Mouse (Mus musculus) MEL (cell line): ENCODE data around the gene Cth. TPM values are rescaled to one million over a fixed set of nuclear protein-coding genes. Genes with fewer than 3 reads are reported as not detected.
"Not testable (repeated sequence)": the region's sequence is repeated elsewhere in the genome, so short reads cannot be mapped to it uniquely, and the experiment has no call there.

ENCODE experiments used
- DNase-seq: peaks from one replicate; pipeline ENCODE4 v3.0.0; 2011; ENCODE audit warnings: low read depth, low spot score
- H3K27ac ChIP-seq: 2 replicates; pipeline ENCODE4 v1.5.1; 2012; ENCODE audit warnings: low read depth, mild to moderate bottlenecking, control low read depth, low read length, moderate library complexity; ENCODE audit not compliant: control insufficient read depth
- H3K27me3 ChIP-seq, 2 experiments: fragments of 150-350 bp in 1 of 2; sonication (generic) in 1 of 2; 2 replicates each; pipeline ENCODE4 v1.6.1; 2012; ENCODE audit warnings: low read length in 2 of 2, mild to moderate bottlenecking in 2 of 2, improper control_type of control experiment in 1 of 2, moderate library complexity in 1 of 2; ENCODE audit not compliant: insufficient read depth in 2 of 2, control insufficient read depth in 1 of 2
- H3K36me3 ChIP-seq, 2 experiments: 2 replicates each; pipeline ENCODE4 v1.6.1; 2012 to 2014; ENCODE audit warnings: low read length in 2 of 2, improper control_type of control experiment in 1 of 2, inconsistent platforms in 1 of 2, mild to moderate bottlenecking in 1 of 2; ENCODE audit not compliant: insufficient read depth in 2 of 2, control insufficient read depth in 1 of 2
- H3K4me1 ChIP-seq, 2 experiments: fragments of 150-350 bp in 1 of 2; sonication (generic) in 1 of 2; 2 replicates each; pipeline ENCODE4 v1.6.1; 2012; ENCODE audit warnings: low read length in 2 of 2, improper control_type of control experiment in 1 of 2, mild to moderate bottlenecking in 1 of 2; ENCODE audit not compliant: insufficient read depth in 2 of 2, control insufficient read depth in 1 of 2
- H3K4me3 ChIP-seq, 2 experiments: fragments of 150-350 bp in 1 of 2; sonication (generic) in 1 of 2; 2 replicates each; pipeline ENCODE4 v1.5.1; 2012; ENCODE audit warnings: low read depth in 2 of 2, low read length in 2 of 2, mild to moderate bottlenecking in 2 of 2, moderate library complexity in 2 of 2, control low read depth in 1 of 2, improper control_type of control experiment in 1 of 2; ENCODE audit not compliant: control insufficient read depth in 1 of 2, insufficient read depth in 1 of 2
- H3K79me2 ChIP-seq: 2 replicates; pipeline ENCODE4 v1.6.1; 2012; ENCODE audit warnings: mild to moderate bottlenecking, low read length, moderate library complexity; ENCODE audit not compliant: control insufficient read depth, poor library complexity, insufficient read depth
- H3K9ac ChIP-seq: 2 replicates; pipeline ENCODE4 v1.6.1; 2012; ENCODE audit warnings: low read depth, mild to moderate bottlenecking, control low read depth, low read length, moderate library complexity; ENCODE audit not compliant: control insufficient read depth, poor library complexity, severe bottlenecking
- H3K9me3 ChIP-seq: fragments of 150-350 bp; sonication (generic); replicated peaks from 2 replicates; pipeline ENCODE4 v1.6.1; 2012; ENCODE audit warnings: mild to moderate bottlenecking, low read length, improper control_type of control experiment, moderate library complexity; ENCODE audit not compliant: insufficient read depth
- BHLHE40 ChIP-seq: IDR thresholded peaks from 2 replicates; pipeline ENCODE4 v1.6.1; 2012; ENCODE audit warnings: low read depth, mild to moderate bottlenecking, inconsistent platforms, low read length, improper control_type of control experiment, borderline replicate concordance
- CTCF ChIP-seq, 3 experiments: IDR thresholded peaks in 2 of 3; conservative IDR thresholded peaks in 1 of 3; 2 replicates each; pipeline ENCODE4 v1.5.1; 2011 to 2012; ENCODE audit warnings: low read length in 3 of 3, low read depth in 2 of 3, mild to moderate bottlenecking in 2 of 3, improper control_type of control experiment in 1 of 3, inconsistent platforms in 1 of 3, mixed read lengths in 1 of 3, moderate library complexity in 1 of 3; ENCODE audit not compliant: control insufficient read depth in 1 of 3, insufficient read depth in 1 of 3, poor library complexity in 1 of 3, severe bottlenecking in 1 of 3
- E2F4 ChIP-seq: IDR thresholded peaks from 2 replicates; pipeline ENCODE4 v1.6.1; 2011; ENCODE audit warnings: low read depth, low read length, improper control_type of control experiment, borderline replicate concordance
- EP300 ChIP-seq, 2 experiments: IDR thresholded peaks; 2 replicates each; pipeline ENCODE4 v1.6.1; 2011; ENCODE audit warnings: improper control_type of control experiment in 2 of 2, low read length in 2 of 2, low read depth in 1 of 2, mild to moderate bottlenecking in 1 of 2
- ETS1 ChIP-seq: IDR thresholded peaks from 2 replicates; pipeline ENCODE4 v1.6.1; 2012; ENCODE audit warnings: low read depth, mild to moderate bottlenecking, inconsistent platforms, low read length, improper control_type of control experiment, moderate library complexity
- GATA1 ChIP-seq: IDR thresholded peaks from 2 replicates; pipeline ENCODE4 v1.6.1; 2011; ENCODE audit warnings: low read depth, low read length, improper control_type of control experiment
- KAT2A ChIP-seq: conservative IDR thresholded peaks from 2 replicates; pipeline ENCODE4 v1.6.1; 2012; ENCODE audit warnings: low read depth, low read length, improper control_type of control experiment, inconsistent platforms
- MAZ ChIP-seq: IDR thresholded peaks from 2 replicates; pipeline ENCODE4 v1.6.1; 2012; ENCODE audit warnings: low read depth, mild to moderate bottlenecking, inconsistent platforms, low read length, improper control_type of control experiment
- MEF2A ChIP-seq: IDR thresholded peaks from 2 replicates; pipeline ENCODE4 v1.6.1; 2014; ENCODE audit warnings: low read depth, mild to moderate bottlenecking, inconsistent platforms, low read length, improper control_type of control experiment; ENCODE audit not compliant: poor library complexity, insufficient replicate concordance, severe bottlenecking; ENCODE audit errors: extremely low read depth
- MXI1 ChIP-seq: IDR thresholded peaks from 2 replicates; pipeline ENCODE4 v1.6.1; 2011; ENCODE audit warnings: mild to moderate bottlenecking, low read depth, low read length, improper control_type of control experiment
- MYC ChIP-seq: IDR thresholded peaks from 2 replicates; pipeline ENCODE4 v1.6.1; 2011; ENCODE audit warnings: low read depth, mild to moderate bottlenecking, low read length, improper control_type of control experiment, moderate library complexity
- NRF1 ChIP-seq: IDR thresholded peaks from 2 replicates; pipeline ENCODE4 v1.6.1; 2014; ENCODE audit warnings: low read depth, mild to moderate bottlenecking, inconsistent platforms, low read length, improper control_type of control experiment, moderate library complexity; ENCODE audit not compliant: poor library complexity, insufficient read depth, severe bottlenecking
- POLR2AphosphoS5 ChIP-seq: IDR thresholded peaks from 2 replicates; pipeline ENCODE4 v1.6.1; 2012; ENCODE audit warnings: low read depth, borderline replicate concordance, mild to moderate bottlenecking, inconsistent platforms, low read length, moderate library complexity, mixed read lengths
- SIN3A ChIP-seq: IDR thresholded peaks from 2 replicates; pipeline ENCODE4 v1.6.1; 2012; ENCODE audit warnings: low read length, improper control_type of control experiment, inconsistent platforms
- TAL1 ChIP-seq: IDR thresholded peaks from 2 replicates; pipeline ENCODE4 v1.6.1; 2012; ENCODE audit warnings: mild to moderate bottlenecking, inconsistent platforms, low read length, moderate library complexity, mixed read lengths
- USF1 ChIP-seq: IDR thresholded peaks from 2 replicates; pipeline ENCODE4 v1.6.1; 2014; ENCODE audit warnings: low read depth, mild to moderate bottlenecking, inconsistent platforms, low read length, improper control_type of control experiment, moderate library complexity
- USF2 ChIP-seq, 2 experiments: IDR thresholded peaks; 2 replicates each; pipeline ENCODE4 v1.6.1; 2011 to 2012; ENCODE audit warnings: improper control_type of control experiment in 2 of 2, low read length in 2 of 2, borderline replicate concordance in 1 of 2, inconsistent platforms in 1 of 2, low read depth in 1 of 2, mild to moderate bottlenecking in 1 of 2; ENCODE audit not compliant: insufficient read depth in 1 of 2
- polyA plus RNA-seq, 2 experiments: library from polyadenylated mRNA; stranded (reverse) in 1 of 2; unstranded in 1 of 2; fragments of >175 nt in 1 of 2; fragments of >200 nt in 1 of 2; gene quantifications; 2 replicates each; pipeline versions ENCODE4 v1.2.1 to v1.2.4; 2012; ENCODE audit warnings: low replicate concordance in 2 of 2, low read depth in 1 of 2; ENCODE audit not compliant: insufficient read length in 2 of 2, insufficient read depth in 1 of 2, missing spikeins in 1 of 2
- total RNA-seq: library from RNA; depleted of rRNA; stranded (reverse); fragments of 300-350 nt; gene quantifications from 2 replicates; pipeline ENCODE4 v1.2.3, GENCODE M21; 2012

Cth gene
- total and polyA plus RNA-seq, 3 experiments, result 11.7 to 26.8 TPM; not detected in 1

GRCm38 (mm10) chr3:157934301-157934823 is 9.5 kb upstream of the Cth start:
- H3K36me3 ChIP-seq, result peaks cover 0 to 4% of the 10 kb centered on the region in 2 experiments; a peak in 1 of 4 replicates
- H3K4me1 ChIP-seq, result peaks cover 0 to 2% of the 10 kb centered on the region in 2 experiments; a peak in 1 of 4 replicates
- no peak for DNase-seq
- H3K9ac ChIP-seq, result no peak overlapping the region
- no peak for TF ChIP-seq USF1
- no peak for TF ChIP-seq MXI1
- no peak for TF ChIP-seq ETS1
- no peak for TF ChIP-seq E2F4
- no peak for TF ChIP-seq GATA1
- no peak for TF ChIP-seq SIN3A
- no peak for TF ChIP-seq KAT2A
- no peak for TF ChIP-seq TAL1
- TF ChIP-seq MEF2A, result no peak
- no peak for TF ChIP-seq MYC
- no peak for TF ChIP-seq MAZ
- no peak for TF ChIP-seq USF2 (IDR thresholded peaks at IDR 0.05; ENCODE audit: borderline replicate concordance in 1 of 2, insufficient read depth in 1 of 2, low read depth in 1 of 2, low read length in 2 of 2)
- TF ChIP-seq NRF1, result no peak
- no peak for TF ChIP-seq POLR2AphosphoS5
- no peak for TF ChIP-seq CTCF (IDR thresholded peaks at IDR 0.05 in 2 of 3, conservative IDR thresholded peaks at IDR 0.05 in 1 of 3; ENCODE audit: control insufficient read depth in 1 of 3, insufficient read depth in 1 of 3, low read depth in 2 of 3, low read length in 3 of 3, poor library complexity in 1 of 3, severe bottlenecking in 1 of 3)
- TF ChIP-seq BHLHE40, result no peak
- TF ChIP-seq EP300 (IDR thresholded peaks at IDR 0.05; ENCODE audit: low read depth in 1 of 2, low read length in 2 of 2), result no peak
- H3K27ac ChIP-seq, result no peak overlapping the region
- no peak overlapping the region for H3K4me3 ChIP-seq
- no peaks in the 10 kb centered on the region for H3K9me3 ChIP-seq
- peaks cover 0 to 3% of the 10 kb centered on the region in 2 experiments; a peak in 2 of 4 replicates for H3K27me3 ChIP-seq
- H3K79me2 ChIP-seq, result no peaks in the 10 kb centered on the region

DNA sequence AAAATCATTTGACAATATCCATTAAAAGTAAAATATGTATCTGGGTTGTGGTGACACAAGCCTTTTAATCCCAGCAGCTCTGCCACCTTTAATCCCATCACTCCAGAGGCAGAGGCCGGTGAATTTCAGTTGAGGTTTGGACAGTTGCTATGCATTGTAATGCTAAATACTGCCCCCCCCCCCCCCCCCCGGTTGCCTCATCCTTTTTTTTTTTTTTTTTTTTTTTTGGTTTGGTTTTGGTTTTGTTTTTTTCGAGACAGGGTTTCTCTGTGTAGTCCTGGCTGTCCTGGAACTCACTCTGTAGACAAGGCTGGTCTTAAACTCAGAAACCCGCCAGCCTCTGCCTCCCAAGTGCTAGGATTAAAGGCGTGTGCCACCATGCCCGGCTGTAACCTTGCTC is 8.3 kb upstream of the Cth start:
- not testable (repeated sequence) for H3K9ac ChIP-seq, H3K36me3 ChIP-seq, H3K9me3 ChIP-seq, H3K4me3 ChIP-seq, H3K27me3 ChIP-seq, H3K4me1 ChIP-seq, DNase-seq, H3K27ac ChIP-seq, H3K79me2 ChIP-seq
